Mouse (Mus musculus): ENCODE data around the gene Lrrc72. TPM values are rescaled to one million over a fixed set of nuclear protein-coding genes. Genes with fewer than 3 reads are reported as not detected.

Lrrc72 gene
- polyA plus RNA-seq, 1 experiment from 2014 or later = not detected

DNA sequence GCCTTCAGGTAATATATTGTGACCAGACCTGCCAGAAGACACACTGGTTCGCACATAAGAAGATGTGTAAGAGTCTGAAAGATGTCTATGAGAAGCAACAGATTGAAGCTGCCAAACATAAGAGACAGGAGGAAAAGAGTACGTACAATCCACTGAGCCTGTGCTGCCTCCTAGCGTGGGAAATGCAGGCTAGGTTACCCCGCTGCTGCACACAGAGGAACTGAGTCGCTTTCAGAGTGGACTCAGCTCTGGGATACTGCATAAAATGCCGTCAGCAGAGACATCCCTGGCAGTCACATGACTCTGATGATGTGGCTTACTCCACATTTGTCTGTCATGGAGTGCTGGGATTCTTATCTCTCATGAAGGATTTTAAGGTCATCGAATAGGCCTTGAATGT, 58.2 kb downstream of the Lrrc72 start:
- ATAC-seq (ENCODE audit: insufficient read depth) (no peak), DNase-seq (no peak)
- H3K4me3 ChIP-seq (ENCODE audit: low read depth, low read length) = no peak overlapping the region
- no peak for TF ChIP-seq CTCF (IDR thresholded peaks at IDR 0.05; ENCODE audit: low read depth)
- H3K27ac ChIP-seq (ENCODE audit: low read depth) = no peak overlapping the region
- no peak overlapping the region for H3K9ac ChIP-seq
- no peaks in the 10 kb centered on the region for H3K4me1 ChIP-seq (ENCODE audit: insufficient read depth)
- peaks cover 76% of the 10 kb centered on the region for H3K36me3 ChIP-seq (ENCODE audit: insufficient read depth)
- peaks cover 10% of the 10 kb centered on the region; the same call in 1 of the 2 replicates for H3K9me3 ChIP-seq (ENCODE audit: low read depth, low read length)
- no peak overlapping the region for H3K4me2 ChIP-seq
- WGBS = 88% methylated on average over 7 of the region's 7 CpGs
- H3K27me3 ChIP-seq (ENCODE audit: insufficient read depth, low read length) = no peaks in the 10 kb centered on the region

DNA sequence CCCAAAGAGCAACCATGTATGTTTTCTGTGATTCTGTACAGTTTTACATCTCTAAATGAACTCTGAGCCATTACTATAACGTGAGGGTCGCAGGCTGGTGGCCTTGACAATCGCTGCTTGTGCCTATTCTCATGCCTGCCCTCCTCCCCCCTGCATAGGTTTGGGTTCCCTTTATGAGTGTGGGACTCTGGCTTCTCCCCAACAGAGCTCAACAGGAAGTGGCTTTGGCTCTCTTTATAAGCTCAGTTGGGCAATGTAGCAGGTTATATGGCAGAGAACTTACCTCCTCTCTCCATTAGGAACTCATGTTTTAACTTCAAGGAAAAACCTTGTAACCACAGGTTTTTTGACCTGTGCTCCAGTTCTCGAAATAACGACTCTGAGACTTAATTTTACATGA, 62.9 kb downstream of the Lrrc72 start:
- 93% methylated on average over 5 of the region's 5 CpGs for WGBS
- peaks cover 82% of the 10 kb centered on the region for H3K36me3 ChIP-seq (ENCODE audit: insufficient read depth)

DNA sequence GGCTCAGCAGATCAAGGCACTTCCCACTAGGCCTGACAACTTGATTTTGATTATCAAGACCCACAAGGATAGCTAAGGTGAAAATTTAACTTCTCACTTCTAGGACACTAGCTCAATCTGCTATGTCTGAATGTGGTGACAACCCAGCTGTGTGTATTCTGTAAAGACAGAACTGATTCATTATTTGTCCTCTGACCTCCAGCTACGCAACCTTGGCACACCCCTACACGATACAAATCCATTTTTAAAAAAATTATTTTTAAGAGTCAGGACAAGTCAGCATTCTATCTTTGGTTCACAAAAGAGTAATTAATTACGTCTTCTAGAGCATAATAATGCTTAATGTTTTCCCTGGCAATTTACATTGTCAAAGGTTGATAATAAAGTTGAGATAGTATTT, 63.6 kb downstream of the Lrrc72 start:
- Histone ChIP-seq H3K4me3 (ENCODE audit: low read depth, low read length) (no peak overlapping the region), H3K4me1 (ENCODE audit: insufficient read depth) (no peaks in the 10 kb centered on the region), H3K9me3 (ENCODE audit: low read depth, low read length) (no peaks in the 10 kb centered on the region), H3K36me3 (ENCODE audit: insufficient read depth) (peaks cover 75% of the 10 kb centered on the region), H3K27ac (ENCODE audit: low read depth) (no peak overlapping the region), H3K9ac (no peak overlapping the region), H3K27me3 (ENCODE audit: insufficient read depth, low read length) (no peaks in the 10 kb centered on the region), H3K4me2 (no peak overlapping the region)
- no peak for ATAC-seq (ENCODE audit: insufficient read depth)
- DNase-seq = no peak
- WGBS = 89% methylated on average over 3 of the region's 3 CpGs
- no peak for TF ChIP-seq CTCF (IDR thresholded peaks at IDR 0.05; ENCODE audit: low read depth)

More for the DNA sequence above, 62.9 kb downstream of the Lrrc72 start:
- Histone ChIP-seq H3K4me2 (no peak overlapping the region), H3K9ac (no peak overlapping the region), H3K9me3 (ENCODE audit: low read depth, low read length) (no peaks in the 10 kb centered on the region), H3K27me3 (ENCODE audit: insufficient read depth, low read length) (no peaks in the 10 kb centered on the region), H3K27ac (ENCODE audit: low read depth) (no peak overlapping the region), H3K4me1 (ENCODE audit: insufficient read depth) (no peaks in the 10 kb centered on the region), H3K4me3 (ENCODE audit: low read depth, low read length) (no peak overlapping the region)
- no peak for TF ChIP-seq CTCF (IDR thresholded peaks at IDR 0.05; ENCODE audit: low read depth)
- no peak for DNase-seq
- no peak for ATAC-seq (ENCODE audit: insufficient read depth)

DNA sequence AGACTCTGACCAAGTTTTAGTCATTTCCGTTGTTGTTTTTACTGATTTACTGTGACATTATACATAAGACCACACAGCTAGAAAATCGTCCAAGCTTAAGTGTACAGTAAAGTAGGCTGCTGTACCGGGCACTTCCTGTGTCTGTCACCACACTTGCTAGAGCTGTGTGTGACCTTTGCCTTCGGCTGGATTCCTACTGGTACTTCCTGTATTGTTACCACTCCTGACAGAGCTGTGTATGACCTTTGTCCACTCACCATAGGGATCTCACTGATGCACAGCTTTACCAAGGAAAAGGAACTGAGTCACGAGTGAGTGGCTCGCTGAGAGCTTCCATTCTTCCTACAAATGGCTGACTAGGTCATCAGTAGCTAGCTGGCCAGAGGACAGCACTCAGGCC, 66.1 kb downstream of the Lrrc72 start:
- no peak overlapping the region for H3K27ac ChIP-seq (ENCODE audit: low read depth)
- H3K4me2 ChIP-seq = no peak overlapping the region
- TF ChIP-seq CTCF (IDR thresholded peaks at IDR 0.05; ENCODE audit: low read depth) = no peak
- H3K4me3 ChIP-seq (ENCODE audit: low read depth, low read length) = no peak overlapping the region
- no peak overlapping the region for H3K9ac ChIP-seq
- 65% methylated on average over 6 of the region's 6 CpGs for WGBS
- no peaks in the 10 kb centered on the region for H3K4me1 ChIP-seq (ENCODE audit: insufficient read depth)
- DNase-seq (no peak), ATAC-seq (ENCODE audit: insufficient read depth) (no peak)
- H3K36me3 ChIP-seq (ENCODE audit: insufficient read depth) = peaks cover 83% of the 10 kb centered on the region
- no peaks in the 10 kb centered on the region for H3K9me3 ChIP-seq (ENCODE audit: low read depth, low read length)
- H3K27me3 ChIP-seq (ENCODE audit: insufficient read depth, low read length) = no peaks in the 10 kb centered on the region

DNA sequence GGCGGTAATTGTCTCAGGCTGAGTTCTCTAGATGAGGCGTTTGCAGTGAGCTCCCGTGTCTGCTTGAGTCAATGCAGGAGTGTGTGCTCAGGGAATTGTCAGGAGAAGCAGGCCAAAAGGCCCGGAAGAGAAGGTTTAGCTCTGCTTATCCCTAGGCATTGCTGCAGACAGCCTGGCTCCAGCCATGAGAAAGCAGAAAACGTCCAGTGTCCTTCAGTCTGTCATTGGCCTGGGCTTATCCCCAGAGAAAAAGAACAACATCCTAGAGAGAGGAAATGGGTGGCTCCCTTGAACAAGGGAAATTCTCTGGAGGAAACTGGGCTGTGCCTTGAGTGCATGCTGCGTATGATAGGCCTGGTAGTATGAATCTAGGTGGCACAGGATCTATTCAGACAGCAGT, 70.6 kb downstream of the Lrrc72 start:
- H3K4me1 ChIP-seq (ENCODE audit: insufficient read depth) = no peaks in the 10 kb centered on the region
- ATAC-seq (ENCODE audit: insufficient read depth) (no peak), DNase-seq (peak; percentile 10)
- H3K27me3 ChIP-seq (ENCODE audit: insufficient read depth, low read length) = no peaks in the 10 kb centered on the region
- TF ChIP-seq CTCF (IDR thresholded peaks at IDR 0.05; ENCODE audit: low read depth) = no peak
- H3K4me2 ChIP-seq = no peak overlapping the region
- no peak overlapping the region for H3K4me3 ChIP-seq (ENCODE audit: low read depth, low read length)
- no peaks in the 10 kb centered on the region for H3K9me3 ChIP-seq (ENCODE audit: low read depth, low read length)
- no peak overlapping the region for H3K9ac ChIP-seq
- H3K27ac ChIP-seq (ENCODE audit: low read depth) = no peak overlapping the region
- peaks cover 56% of the 10 kb centered on the region for H3K36me3 ChIP-seq (ENCODE audit: insufficient read depth)
- 70% methylated on average over 6 of the region's 6 CpGs for WGBS

DNA sequence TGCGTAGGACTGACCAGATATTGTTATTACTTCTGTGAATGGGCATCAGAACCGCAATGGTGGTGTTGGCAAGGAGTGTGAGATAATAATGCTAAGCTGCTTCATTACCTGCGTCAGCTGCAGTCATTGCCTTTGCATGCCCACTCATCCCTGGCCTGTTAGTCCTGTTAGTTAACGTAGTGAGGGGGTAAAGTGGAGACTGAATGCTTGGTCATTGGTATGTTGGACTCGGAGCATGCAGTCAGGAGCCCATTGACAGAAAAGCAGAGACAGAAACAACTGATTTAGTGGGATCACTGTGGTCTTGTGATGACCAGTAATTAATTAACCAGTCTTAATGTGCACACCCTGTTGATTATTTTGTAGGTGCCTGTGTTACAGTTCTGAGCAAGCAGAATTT, 76.0 kb downstream of the Lrrc72 start:
- Histone ChIP-seq H3K9ac (no peak overlapping the region), H3K4me2 (no peak overlapping the region), H3K36me3 (ENCODE audit: insufficient read depth) (peaks cover 55% of the 10 kb centered on the region), H3K27me3 (ENCODE audit: insufficient read depth, low read length) (no peaks in the 10 kb centered on the region), H3K9me3 (ENCODE audit: low read depth, low read length) (no peaks in the 10 kb centered on the region), H3K27ac (ENCODE audit: low read depth) (no peak overlapping the region), H3K4me1 (ENCODE audit: insufficient read depth) (no peaks in the 10 kb centered on the region), H3K4me3 (ENCODE audit: low read depth, low read length) (no peak overlapping the region)
- 89% methylated on average over 5 of the region's 5 CpGs for WGBS
- DNase-seq (no peak), ATAC-seq (ENCODE audit: insufficient read depth) (no peak)
- no peak for TF ChIP-seq CTCF (IDR thresholded peaks at IDR 0.05; ENCODE audit: low read depth)

DNA sequence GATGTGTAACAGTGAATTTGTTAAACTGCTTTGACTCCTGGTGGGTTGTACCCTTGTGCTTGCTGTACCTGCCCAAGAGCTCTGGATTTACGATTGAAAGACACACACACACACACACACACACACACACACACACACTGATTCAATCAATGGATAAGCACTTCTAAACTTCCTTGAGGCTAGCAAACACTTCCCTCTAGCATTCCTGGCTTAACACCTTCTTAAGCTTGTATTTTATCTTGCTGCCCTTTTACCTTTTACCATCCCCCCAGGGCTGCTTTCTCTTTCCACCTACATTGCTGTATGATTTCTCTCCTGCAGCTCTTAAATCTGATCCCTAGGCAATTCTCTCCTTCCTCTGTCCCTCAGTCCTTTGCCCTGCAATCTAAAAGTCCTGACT, 87.9 kb downstream of the Lrrc72 start:
- no peak overlapping the region for H3K9ac ChIP-seq
- H3K4me3 ChIP-seq (ENCODE audit: low read depth, low read length) = no peak overlapping the region
- no peak for TF ChIP-seq CTCF (IDR thresholded peaks at IDR 0.05; ENCODE audit: low read depth)
- no peak for DNase-seq
- H3K27ac ChIP-seq (ENCODE audit: low read depth) = no peak overlapping the region
- peaks cover 16% of the 10 kb centered on the region; the same call in 1 of the 2 replicates for H3K36me3 ChIP-seq (ENCODE audit: insufficient read depth)
- no peaks in the 10 kb centered on the region for H3K27me3 ChIP-seq (ENCODE audit: insufficient read depth, low read length)
- no peak for ATAC-seq (ENCODE audit: insufficient read depth)
- H3K9me3 ChIP-seq (ENCODE audit: low read depth, low read length) = no peaks in the 10 kb centered on the region
- no peak overlapping the region for H3K4me2 ChIP-seq
- WGBS = 58% methylated on average over 1 of the region's 1 CpGs
- 0 out of 2 replicates have a peak, but pooled peaks cover 3% of the 10 kb centered on the region for H3K4me1 ChIP-seq (ENCODE audit: insufficient read depth)

Measured in lung, embryonic 14.5 days (tissue).